Mouse (Mus musculus): Measurements from ENCODE around the gene Polr3f.
A peak's percentile ranks its signal among the peaks of the same experiment; 100 is the strongest.

The Polr3f gene

GRCm38 (mm10) chr2:144526981-144527820, at the start of gene Polr3f, which contains the start of gene Dzank1:
Polr3f (plus strand) TSS chr2:144527718.
Dzank1 (minus strand) TSS chr2:144527414.
- DNase-seq (ENCODE audit: low spot score) = peak; percentile 97

GRCm38 (mm10) chr2:144479421-144479820, 48.1 kb upstream of the Polr3f start:
- no peak for DNase-seq (ENCODE audit: low spot score)

DNA sequence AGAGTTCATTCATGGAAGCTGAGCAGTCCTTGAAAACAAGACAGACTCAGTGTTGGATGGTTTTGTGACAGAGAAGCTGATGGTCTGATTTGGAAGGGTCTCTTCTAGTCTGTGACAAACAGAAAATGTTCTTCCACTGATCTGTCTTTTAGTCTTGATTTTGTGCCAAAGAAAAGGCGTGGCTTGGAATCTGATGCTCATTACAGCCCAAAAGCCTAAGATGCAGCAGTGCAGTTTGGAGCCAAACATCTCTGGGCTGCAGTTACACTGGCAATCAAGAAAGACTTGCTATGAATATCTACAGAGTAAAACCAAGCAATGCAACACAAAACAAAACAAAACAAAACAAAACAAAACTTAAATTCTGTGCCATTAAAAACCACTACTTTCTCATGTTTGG, 43.4 kb upstream of the Polr3f start:
- DNase-seq (ENCODE audit: low spot score) = no peak

DNA sequence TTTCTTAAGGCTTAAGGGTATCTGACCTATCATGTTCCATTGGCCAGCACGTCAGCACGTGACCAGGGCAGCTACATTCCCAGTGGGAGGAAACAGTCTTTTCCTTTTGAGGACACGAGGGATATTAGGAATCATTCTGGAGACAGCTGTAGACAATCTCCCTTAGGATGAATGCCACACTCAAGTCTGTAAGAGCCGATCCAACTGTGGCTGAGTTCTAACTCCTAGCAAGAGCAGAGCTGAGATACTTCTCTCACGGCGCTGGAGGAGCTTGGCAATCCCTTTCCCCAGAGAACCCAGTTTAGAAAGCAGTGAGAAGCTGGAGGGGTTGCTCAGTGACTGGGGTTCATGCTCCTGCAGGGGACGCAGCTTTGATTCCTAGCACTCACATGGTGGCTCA, 42.1 kb upstream of the Polr3f start:
- no peak for DNase-seq (ENCODE audit: low spot score)

DNA sequence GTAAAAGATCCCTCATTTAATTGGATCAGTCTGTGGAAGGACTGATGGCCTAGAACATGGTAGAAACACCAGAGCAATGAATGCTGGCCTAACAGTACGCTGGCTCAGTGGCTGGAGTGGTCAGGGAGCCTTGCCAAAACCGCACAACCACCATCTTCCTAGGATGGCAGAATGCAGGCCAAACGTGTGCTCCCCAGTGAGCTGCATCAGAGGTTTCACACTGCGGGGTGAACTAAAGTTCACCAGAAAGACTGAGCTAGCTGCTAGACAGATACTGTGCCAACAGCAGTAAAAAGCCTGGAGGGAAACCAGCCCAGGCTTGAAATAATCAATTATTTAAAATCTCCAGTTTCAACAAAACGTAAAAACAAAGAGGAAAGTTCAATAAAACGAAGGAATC, 40.0 kb upstream of the Polr3f start:
- DNase-seq (ENCODE audit: low spot score) = no peak

GRCm38 (mm10) chr2:144489342-144489741, 38.2 kb upstream of the Polr3f start:
- DNase-seq (ENCODE audit: low spot score) = no peak

- no peak for DNase-seq (ENCODE audit: low spot score)
Observed at GRCm38 (mm10) chr2:144502134-144502533, 25.4 kb upstream of the Polr3f start.

- DNase-seq (ENCODE audit: low spot score) = no peak
Observed at GRCm38 (mm10) chr2:144514619-144515018, 12.9 kb upstream of the Polr3f start.

GRCm38 (mm10) chr2:144519772-144520171, 7.7 kb upstream of the Polr3f start:
- DNase-seq (ENCODE audit: low spot score) = no peak

- no peak for DNase-seq (ENCODE audit: low spot score)
Observed at GRCm38 (mm10) chr2:144525856-144526255, 1.7 kb upstream of the Polr3f start.

GRCm38 (mm10) chr2:144527821-144528174, 280 bp downstream of the Polr3f start:
- no peak for DNase-seq (ENCODE audit: low spot score)

DNA sequence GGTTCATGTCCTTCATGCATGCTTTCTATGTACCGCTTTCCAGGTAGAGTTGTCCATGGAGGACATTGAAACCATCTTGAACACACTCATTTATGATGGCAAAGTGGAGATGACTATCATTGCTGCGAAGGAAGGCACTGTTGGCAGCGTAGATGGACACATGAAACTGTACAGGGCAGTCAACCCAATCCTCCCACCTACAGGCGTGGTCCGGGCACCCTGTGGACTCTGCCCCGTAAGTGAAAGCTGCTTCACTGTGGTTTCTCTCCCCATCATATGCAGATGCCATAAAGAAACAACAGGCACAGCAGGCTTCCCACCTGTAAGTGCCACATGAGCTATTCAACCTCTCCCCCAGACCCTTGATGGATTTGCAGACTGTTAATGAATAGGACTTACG, 9.6 kb downstream of the Polr3f start:
- DNase-seq (ENCODE audit: low spot score) = no peak

DNA sequence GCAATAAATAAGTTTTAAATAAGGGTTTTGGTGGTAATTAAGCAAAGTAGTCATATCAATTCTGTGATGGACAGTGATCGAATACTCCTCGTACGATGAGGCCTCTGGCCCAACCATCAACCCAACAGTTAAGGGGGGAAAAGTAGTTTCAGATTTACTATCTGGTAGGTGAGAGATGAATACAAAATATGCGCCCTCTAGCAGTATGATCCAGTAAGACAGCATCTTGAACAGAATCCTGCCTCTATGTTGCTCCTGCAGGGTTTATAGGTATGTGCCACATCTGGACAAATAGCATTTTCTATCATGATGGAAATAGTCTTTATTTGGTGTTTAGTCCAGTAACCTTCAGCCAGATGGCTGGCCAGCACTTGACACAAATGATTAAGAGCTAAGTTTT, 13.7 kb downstream of the Polr3f start:
- no peak for DNase-seq (ENCODE audit: low spot score)

DNA sequence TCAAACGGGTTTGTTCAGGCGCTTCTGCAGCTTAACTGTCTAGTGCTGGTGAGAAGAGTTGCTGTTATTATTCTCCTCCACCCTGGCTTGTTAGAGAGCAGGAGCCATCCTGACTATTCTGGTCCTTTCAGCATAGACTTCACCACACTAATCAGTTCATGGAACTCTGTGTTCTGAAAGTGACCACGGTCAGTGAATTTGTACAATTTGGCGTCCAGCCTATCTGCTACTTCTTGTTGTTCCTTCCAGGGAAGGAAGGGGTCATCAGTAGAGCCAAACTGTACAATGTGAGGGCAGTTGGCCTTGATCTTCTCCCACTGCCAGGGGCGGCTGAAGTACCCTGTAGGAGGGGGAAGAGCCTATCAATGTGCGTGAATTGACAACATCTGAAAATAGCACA, 16.2 kb downstream of the Polr3f start:
- no peak for DNase-seq (ENCODE audit: low spot score)

- peak; percentile 12 for DNase-seq (ENCODE audit: low spot score)
Observed at GRCm38 (mm10) chr2:144544630-144545029, 17.1 kb downstream of the Polr3f start.

GRCm38 (mm10) chr2:144545061-144545460, 17.5 kb downstream of the Polr3f start:
- DNase-seq (ENCODE audit: low spot score) = no peak

DNA sequence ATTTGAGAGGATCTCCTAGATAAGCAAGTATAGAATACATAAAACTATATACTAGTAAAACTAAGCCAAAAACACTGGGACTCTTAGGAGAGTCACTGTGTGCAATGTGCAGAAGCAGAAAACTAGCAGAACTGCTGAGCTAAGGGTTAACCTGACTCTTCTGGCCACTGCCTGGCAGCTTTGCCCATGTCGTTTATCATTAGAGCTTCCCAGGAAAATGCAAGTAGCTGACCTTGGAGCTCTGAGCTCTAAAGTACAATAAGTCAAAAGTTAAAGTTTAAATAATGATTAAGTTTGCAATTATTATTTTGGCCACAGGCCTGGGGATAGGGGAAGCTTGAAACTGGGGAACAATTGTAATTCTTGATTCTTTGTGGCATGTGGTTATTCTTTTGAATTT, 18.0 kb downstream of the Polr3f start:
- no peak for DNase-seq (ENCODE audit: low spot score)

DNA sequence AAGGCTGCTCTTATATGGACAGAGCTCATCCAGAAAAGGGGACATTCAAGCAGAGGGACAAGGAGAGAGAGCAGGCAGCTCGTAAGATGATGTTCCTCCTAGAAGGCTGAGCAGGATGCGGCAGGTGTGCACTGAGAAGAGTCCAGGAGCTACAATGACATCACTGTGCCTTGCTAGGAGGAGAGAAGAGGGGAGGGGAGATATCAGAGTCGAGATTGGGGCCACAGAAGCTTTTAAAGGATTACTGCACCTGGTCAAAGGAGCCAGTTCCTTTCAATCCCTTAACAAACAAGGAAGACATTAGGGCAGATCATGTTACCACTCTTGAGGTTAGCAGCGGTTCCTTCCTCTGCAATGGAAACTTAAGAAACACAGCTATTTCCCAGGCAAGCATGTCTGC, 20.0 kb downstream of the Polr3f start:
- DNase-seq (ENCODE audit: low spot score) = no peak

DNA sequence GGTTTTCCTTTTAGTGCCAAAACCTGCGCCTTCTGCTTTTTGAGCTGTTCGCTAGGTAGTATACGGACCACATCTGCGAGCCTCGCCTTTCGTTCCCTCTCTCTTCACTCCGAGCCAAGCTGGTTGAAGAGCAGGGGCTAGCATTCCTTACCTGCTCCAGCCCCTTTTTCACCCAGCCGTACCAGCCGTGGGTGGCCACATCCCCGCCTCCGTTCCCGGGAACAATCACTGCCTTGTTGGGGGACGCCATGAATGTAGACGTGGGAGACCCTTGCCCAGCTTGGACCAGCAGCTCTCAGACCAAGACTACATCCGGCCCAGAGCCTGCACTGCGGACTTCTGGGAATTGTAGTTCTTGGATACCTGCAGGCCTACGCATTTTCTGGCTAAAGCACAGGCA, 23.0 kb downstream of the Polr3f start, which contains the start of gene Rbbp9:
Rbbp9 (minus strand) TSS at position 341 of the 400 bp plus-strand sequence.
- DNase-seq (ENCODE audit: low spot score) = peak; percentile 57

DNA sequence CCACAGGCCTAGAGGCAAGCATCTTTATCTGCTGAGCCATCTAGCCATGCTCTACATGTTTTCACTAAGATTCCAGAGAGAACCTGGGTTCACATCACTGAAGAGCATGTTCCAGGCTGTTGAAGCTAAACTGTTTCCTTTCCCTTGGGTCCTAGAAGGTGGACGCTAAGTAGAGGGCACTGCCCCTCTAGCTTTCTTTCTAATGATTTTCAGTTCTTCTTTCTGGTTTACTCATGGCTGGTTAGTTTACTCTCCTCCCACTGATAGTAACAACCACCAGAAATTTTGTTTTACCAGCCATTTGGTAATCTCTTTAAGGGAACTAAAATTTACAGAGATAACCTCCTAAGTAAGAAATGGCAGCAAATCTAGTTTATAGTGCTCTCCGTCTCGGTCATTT, 26.4 kb downstream of the Polr3f start:
- DNase-seq (ENCODE audit: low spot score) = no peak

DNA sequence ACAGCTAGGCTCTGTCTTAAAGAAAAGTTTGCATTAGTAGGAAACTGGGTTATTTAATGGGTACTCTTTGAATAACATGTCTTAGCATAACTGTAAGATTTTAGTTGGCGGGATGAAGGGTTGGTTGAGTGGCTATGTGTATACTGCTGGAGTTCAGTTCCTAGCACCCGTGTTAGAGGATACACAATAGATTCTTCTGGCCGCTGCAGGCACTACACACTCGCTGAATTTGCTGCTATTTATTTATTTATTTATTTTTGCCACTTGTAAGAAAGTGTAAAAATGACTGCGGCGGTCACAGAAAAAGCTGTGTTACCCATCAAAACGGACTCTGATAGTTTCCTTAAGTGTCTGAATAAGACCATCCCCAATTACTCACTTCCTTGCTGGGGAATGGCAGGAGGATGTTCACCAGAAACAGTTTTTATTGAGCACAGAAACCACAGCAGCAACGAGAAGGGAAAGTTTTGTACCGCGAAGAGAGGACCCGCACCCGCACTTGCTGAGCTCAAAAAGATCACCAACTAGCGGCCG, 27.8 kb downstream of the Polr3f start:
- DNase-seq (ENCODE audit: low spot score) = peak; percentile 4

GRCm38 (mm10) chr2:144555820-144556552, 28.5 kb downstream of the Polr3f start, which contains the start of gene Sec23b:
Sec23b (plus strand) TSS chr2:144556229.
- DNase-seq (ENCODE audit: low spot score) = peak; percentile 98

DNA sequence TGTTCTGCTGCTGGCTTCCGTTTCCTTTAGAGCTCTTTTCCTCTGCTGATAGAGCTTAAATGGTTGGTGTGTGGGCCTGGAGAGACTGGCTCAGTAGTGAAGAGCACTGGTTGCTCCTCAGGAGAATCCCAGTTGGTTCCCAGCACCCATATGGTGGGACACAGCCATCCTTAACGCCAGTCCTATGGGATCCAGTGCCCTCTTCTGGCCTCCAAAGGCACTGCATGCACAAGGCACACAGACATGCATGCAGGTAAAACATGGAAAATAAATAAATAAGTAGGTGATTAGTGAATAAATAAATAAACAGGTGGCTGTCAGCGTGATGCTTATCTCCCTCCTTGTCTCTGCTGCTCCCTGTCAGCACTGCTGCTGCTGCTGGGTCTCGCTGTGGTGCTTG, 61.2 kb downstream of the Polr3f start:
- no peak for DNase-seq (ENCODE audit: low spot score)
